Mouse (Mus musculus) brain, embryonic 18.5 days (tissue): ENCODE data around the gene Kif18a.

ENCODE experiments used
- DNase-seq: peaks from one replicate; pipeline ENCODE4 v3.0.0-alpha.2; 2012; ENCODE audit warnings: low read depth, low spot score

Gene Kif18a

DNA sequence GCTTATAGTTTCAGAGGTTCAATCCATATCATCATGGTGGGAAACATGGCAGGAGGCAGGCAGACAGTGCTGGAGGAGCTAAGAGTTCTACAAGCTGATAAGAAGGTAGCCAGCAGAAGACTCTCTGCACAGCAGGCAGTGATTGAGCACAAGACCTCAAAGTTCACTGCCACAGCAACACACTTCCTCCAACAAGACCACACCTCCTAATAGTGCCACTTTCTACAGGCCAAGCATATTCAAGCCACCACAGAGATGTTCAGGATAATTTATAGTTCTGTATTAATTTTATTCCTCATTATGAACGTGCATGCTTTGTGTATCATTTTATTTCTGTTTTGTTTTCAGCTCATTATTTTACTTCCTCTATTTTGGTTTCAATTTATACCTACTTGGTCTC lies 85.4 kb downstream of the Kif18a start:
- no peak for DNase-seq

DNA sequence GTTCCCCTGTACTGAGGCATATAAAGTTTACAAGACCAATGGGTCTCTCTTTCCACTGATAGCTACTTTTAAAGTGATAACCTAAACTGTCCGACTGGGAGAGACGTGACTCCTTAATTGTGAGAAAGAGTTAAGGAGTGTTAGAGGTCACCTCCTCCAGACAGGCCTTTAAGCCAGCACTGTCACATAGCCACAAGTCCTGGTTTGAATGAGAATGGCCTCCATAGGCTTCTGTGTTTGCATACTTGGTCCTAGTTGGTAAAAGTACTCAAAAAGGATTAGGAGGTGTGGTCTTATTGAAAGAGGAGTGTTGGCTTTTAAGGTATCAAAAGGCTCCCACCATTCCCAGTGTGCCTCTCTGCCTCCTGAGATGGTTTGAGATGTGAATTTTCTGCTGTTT lies 94.3 kb downstream of the Kif18a start:
- DNase-seq = no peak

DNA sequence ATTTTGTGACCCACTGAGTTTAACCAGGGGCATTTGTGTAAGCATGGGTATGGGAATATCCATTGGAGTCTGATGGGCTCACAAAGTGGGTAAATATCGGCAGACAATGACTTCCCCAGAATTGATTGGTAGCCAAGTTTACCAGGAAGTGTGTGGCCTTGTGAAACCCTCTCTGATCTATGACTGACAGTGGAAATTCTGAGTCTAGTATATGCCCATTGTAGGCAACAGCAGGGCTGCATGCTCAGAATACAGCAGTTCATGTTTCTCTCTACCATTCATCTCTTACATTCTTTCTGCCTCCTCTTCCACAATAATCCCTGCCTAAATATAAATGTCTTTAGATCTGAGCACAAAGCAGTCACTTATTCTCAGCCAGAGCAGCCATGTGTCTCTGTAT lies 103.5 kb downstream of the Kif18a start:
- DNase-seq = no peak

DNA sequence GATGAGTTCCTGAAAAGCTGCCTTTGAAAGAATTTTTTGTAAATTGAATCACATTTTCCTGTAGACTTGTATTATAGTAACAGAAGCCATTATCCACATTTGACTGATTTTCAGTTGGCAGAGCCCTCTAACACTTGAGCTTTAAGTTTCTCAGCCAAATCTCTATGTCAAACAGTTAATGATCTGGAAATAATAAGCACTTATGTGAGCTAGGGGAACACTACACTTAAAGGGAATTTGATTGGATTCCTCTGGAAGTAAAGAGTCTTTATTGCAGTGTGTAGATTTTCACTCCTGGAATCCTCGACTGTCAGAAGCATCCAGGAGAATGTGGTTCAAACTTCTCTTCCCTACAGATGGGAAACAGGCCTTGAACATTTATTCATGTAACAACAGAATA lies 105.7 kb downstream of the Kif18a start:
- DNase-seq = no peak

DNA sequence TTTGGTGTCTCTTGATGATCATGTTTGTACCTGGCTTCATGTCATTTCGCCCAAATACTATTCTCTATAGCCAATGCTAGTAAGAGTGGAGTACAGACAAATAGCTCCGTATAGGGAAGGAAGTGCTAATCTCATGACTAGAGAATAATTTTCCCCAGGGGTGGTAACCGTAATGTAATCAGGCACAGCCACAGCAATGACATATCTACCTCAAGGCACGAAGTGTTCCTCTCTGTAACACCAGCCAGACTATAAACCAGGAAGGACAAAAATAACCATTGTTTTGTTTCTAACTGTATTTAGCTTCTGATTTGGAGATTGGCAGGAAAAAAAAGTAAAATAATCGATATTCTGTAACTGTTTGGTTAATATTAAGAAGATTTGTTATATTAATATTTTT lies 108.2 kb downstream of the Kif18a start:
- DNase-seq = no peak

DNA sequence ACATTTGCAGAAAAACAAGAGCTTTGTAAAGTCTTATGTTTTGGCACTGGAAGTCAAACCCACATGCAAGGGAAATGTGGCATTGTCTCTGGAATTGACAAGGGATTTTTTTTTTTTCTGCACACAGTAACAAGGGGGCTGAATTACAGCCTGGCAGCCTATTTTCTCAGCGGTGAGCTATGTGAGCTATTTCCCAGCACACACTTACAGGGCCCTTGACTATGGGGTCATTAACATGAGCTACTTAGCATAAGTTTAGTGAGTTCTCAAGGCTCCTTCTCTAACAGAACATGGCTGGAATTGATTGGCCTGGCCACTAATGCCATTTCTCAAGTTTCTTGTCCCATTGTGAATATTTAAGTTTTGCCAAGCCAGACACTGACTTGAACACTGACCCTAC lies 109.4 kb downstream of the Kif18a start:
- DNase-seq = no peak
